Mouse (Mus musculus) thymus, postnatal 4 days (tissue): ENCODE data around the gene Klk1b16.
"Not testable (repeated sequence)": the region's sequence is repeated elsewhere in the genome, so short reads cannot be mapped to it uniquely, and the experiment has no call there.

Experiments
- DNase-seq: peaks from one replicate; pipeline ENCODE4 v3.0.0; 2021

Klk1b16 gene

DNA sequence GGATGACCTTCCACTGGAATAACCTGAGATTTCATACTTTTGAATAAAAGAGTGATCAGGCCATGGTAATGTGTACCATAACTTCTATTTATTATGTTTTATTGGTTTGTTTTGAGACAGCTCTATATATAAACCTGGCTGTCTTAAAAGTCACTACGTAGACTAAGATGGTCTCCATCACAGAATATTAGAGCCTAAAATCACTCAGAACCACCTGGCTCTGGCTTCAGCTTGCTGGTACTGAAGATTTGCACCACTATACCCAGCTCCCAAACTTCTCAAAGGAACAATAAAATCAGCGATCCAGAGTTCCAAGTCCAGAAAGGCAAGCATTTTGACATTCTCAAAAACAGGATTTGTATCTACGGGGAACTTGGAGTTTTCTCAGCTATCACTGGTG is at the start of gene Klk1b16:
Gene Klk1b16, plus strand, starts transcription at position 301 of the 400 bp plus-strand sequence.
- DNase-seq = no peak

DNA sequence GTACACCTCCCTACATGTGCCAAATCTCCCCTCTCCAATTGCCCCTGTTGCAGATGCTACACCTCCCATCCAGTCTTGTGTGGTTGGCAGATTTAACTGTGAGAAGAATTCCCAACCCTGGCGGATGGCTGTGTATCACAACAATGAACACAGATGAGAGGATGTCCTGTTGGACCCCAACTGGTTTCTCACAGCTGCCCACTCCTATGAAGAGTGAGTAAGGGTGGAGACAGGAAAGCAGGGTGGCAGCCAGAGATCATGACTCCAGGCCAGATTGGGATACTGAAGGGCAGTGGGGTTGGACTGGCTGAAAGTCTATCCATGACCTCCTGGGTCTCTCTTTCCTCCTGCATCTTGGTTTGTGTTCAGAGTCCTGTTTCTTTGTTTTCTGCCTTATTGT is 40.5 kb upstream of the Klk1b16 start:
- DNase-seq = no peak

DNA sequence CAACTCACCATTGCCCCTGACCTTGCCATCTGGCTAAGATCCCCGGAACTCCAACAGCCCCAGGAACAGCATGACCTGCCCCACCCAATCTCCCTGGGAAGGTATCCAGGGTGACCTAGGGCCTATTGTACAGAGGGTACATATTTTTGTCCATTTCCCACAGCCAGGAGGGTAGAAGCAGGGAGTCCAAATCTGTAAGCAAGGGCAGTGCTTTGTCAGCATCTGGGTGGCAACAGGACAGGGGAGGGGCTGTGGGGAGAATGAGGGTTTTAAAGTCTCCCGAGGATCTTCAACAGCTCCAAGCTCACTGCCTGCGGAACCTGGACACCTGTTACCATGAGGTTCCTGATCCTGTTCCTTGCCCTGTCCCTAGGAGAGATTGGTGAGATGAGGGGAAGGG is 34.5 kb upstream of the Klk1b16 start, which contains the start of gene Klk1b21:
Gene Klk1b21, plus strand, starts transcription at position 301 of the 400 bp plus-strand sequence.
- not testable (repeated sequence) for DNase-seq

DNA sequence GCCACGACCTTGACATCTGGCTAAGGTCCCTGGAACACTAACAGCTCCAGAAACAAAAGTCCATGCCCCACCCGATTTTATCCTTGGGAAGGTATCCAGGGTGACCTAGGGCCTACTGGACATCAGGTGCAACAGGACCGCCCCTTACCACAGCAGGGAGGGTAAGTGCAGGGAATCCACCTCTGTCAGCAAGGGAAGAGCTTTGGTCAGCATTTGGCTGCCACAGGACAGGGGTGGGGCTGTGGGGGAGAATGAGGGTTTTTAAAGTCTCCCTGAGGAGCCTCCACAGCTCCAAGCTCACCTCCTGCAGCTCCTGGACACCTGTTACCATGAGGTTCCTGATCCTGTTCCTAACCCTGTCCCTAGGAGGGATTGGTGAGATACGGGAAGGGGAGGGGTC is 24.2 kb upstream of the Klk1b16 start, which contains the start of gene Klk1b22:
Gene Klk1b22, plus strand, starts transcription at position 301 of the 400 bp plus-strand sequence.
- no peak for DNase-seq

DNA sequence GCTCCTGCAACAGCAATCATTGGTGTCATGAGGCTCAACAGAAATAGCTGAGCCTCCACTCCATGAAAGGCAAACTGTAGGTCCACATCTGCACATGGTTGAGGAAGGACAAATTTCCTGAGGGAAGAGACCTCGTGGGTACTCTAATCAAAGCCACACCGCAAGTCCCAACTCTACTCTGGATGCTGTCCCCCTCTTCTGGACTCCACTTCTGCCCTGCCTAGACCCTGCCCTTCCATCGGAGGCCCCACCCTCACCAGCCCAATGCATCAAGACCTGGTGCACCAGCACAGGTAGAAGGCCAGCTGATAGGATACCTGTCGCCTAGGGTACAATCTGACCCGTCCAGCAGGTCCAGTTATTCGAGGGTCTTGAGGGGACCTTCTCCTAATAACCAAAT is 13.1 kb upstream of the Klk1b16 start:
- no peak for DNase-seq

DNA sequence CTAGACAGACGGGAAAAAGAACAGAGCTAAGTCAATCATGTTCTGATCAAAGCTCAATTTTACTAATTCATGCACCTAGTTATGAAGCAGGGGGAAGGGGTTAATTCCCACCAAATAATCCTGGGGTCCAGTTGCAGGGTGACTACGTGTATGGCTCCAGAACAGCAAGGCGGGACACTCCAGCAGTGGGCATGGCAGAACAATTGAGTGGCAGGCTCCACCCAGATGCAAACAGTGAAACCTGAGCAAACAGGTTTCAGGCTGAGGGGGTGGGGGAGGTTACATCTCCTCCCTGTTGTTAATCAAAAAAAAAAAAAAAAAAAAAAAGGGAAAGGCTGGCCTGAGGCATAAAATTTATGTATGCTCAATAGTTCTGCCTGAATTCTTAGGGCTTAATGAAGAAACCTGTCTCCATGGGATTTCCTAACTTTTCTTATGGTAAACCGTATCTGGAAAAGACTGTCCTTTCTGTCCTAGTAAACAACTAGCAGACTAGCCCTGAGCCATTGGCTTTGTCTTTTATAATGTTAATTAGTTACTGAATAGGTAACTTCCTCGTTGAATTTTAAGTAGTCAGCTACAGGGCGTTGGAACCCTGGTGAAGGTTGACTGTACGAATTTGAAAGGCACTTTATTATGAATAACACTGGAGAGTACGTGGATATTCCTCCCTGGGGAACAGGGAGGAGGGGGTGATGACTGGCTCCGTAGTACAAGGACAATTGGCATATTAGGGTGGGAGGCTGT is 42.9 kb downstream of the Klk1b16 start:
- no peak for DNase-seq

DNA sequence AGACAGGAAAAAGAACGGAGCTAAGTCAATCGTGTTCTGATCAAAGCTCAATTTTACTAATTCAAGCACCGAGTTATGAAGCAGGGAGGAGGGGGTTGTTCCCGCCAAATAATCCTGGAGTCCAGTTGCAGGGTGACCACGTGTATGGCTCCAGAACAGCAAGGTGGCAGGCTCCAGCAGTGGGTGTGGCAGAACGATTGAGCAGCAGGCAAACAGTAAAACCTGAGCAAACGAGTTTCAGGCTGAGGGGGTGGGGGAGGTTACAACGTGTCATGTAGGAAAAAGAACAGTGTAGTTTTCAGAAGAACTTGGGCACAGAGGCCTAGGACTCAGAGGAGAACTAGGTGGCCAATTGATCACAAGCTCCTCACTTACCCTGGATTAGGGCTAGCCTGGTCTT is 49.9 kb downstream of the Klk1b16 start:
- DNase-seq = not testable (repeated sequence)

DNA sequence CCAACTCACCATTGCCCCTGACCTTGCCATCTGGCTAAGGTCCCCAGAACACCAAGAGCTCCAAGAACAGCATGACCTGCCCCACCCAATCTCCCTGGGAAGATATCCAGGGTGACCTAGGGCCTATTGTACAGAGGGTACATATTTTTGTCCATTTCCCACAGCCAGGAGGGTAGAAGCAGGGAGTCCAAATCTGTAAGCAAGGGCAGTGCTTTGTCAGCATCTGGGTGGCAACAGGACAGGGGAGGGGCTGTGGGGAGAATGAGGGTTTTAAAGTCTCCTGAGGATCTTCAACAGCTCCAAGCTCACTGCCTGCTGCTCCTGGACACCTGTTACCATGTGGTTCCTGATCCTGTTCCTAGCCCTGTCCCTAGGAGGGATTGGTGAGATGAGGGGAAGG is 51.4 kb downstream of the Klk1b16 start, which contains the start of gene Klk1b24:
Gene Klk1b24, plus strand, starts transcription at position 301 of the 400 bp plus-strand sequence.
- not testable (repeated sequence) for DNase-seq
